Mouse (Mus musculus) CH12.LX (cell line): Measurements from ENCODE around the gene C1qtnf9. TPM values are rescaled to one million over a fixed set of nuclear protein-coding genes. Genes with fewer than 3 reads are reported as not detected.

Experiments used
- polyA plus RNA-seq: library from polyadenylated mRNA; unstranded; fragments of >175 nt; gene quantifications from 2 replicates; pipeline ENCODE4 v1.2.1, GENCODE M21; 2012; ENCODE audit warnings: low read depth; ENCODE audit not compliant: insufficient read length
- total RNA-seq, 2 experiments: library from RNA; depleted of rRNA; stranded (reverse); fragments of 300-350 nt in 1 of 2; fragments of >200 nt in 1 of 2; gene quantifications; 2 replicates each; pipeline ENCODE4 v1.2.3; 2012 to 2014

Gene C1qtnf9
- total and polyA plus RNA-seq, 3 experiments: 0.20 TPM; not detected in 2

Other genes starting within 250 kb of the C1qtnf9 start
- 15.9 and 17.0 TPM in 2 replicates for gene Spata13, start 134.1 kb upstream of the C1qtnf9 start, total RNA-seq (2012; rRNA removed)
- 11.6 and 11.8 TPM in 2 replicates for gene Spata13, start 134.1 kb upstream of the C1qtnf9 start, total RNA-seq (2014; rRNA removed)
- gene Spata13, start 134.1 kb upstream of the C1qtnf9 start, polyA plus RNA-seq: 12.5 and 13.6 TPM in 2 replicates
- 33.1 and 36.0 TPM in 2 replicates for gene Mipep, start 16.4 kb downstream of the C1qtnf9 start, total RNA-seq (2012; rRNA removed)
- gene Mipep, start 16.4 kb downstream of the C1qtnf9 start, total RNA-seq (2014; rRNA removed): 37.2 and 41.7 TPM in 2 replicates
- gene Mipep, start 16.4 kb downstream of the C1qtnf9 start, polyA plus RNA-seq: 35.1 and 36.6 TPM in 2 replicates